Mouse (Mus musculus) brain, adult 10 weeks (tissue): ENCODE data around the gene Gng10. TPM values are rescaled to one million over a fixed set of nuclear protein-coding genes. Genes with fewer than 3 reads are reported as not detected.

Source experiments
- polyA plus RNA-seq: library from polyadenylated mRNA; stranded (reverse); fragments of 350-450 nt; fragmentation: Illumina TruSeq; extraction: RNeasy Lipid Tissue Mini Kit (QIAGEN cat#74804); gene quantifications from one replicate; pipeline ENCODE4 v1.2.3, GENCODE M21; 2015; ENCODE audit warnings: low read depth, low replicate concordance

Gng10 gene
- 90.5 TPM for polyA plus RNA-seq

DNA sequence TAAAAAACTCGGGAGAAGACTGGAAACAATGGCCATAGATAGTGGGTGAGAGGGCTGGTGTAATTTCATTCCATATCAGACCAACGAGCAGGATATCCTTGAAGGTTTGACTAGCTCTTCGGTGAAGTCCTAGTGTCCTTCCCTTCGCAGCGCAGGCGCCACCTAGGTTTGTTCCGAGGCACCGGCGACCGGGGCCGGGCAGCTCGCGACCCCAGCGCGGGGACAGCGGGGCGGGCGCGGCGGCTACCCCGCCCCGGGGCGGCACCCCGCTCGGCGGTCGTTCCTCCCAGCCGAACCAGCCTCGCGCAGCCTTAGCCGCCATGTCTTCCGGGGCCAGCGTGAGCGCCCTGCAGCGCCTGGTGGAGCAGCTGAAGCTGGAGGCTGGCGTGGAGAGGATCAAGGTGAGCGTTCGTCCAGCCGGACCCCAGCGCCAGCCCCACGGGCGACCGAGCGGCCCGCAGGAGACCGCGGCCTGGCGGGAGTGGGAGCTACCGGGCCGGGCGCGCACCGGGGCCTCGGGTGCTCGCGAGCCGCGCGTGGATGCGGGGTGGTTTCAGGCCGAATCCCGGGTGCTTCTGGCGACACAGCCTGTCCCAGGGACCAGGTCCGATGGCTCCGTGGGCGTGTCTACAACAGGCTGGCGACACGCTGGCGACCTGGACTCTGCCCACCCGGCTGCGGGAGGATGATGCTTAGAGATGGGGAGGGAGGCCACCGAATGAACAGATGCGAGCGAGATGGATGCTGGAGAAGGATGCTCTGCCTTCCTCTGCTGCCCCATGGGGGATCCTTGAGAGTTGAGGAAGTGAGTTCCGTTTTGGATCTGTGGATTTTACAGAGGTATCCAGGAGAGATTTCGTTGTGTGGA, at the start of gene Gng10:
TSS of gene Gng10 (plus strand) at position 171 of the 868 bp plus-strand sequence.

DNA sequence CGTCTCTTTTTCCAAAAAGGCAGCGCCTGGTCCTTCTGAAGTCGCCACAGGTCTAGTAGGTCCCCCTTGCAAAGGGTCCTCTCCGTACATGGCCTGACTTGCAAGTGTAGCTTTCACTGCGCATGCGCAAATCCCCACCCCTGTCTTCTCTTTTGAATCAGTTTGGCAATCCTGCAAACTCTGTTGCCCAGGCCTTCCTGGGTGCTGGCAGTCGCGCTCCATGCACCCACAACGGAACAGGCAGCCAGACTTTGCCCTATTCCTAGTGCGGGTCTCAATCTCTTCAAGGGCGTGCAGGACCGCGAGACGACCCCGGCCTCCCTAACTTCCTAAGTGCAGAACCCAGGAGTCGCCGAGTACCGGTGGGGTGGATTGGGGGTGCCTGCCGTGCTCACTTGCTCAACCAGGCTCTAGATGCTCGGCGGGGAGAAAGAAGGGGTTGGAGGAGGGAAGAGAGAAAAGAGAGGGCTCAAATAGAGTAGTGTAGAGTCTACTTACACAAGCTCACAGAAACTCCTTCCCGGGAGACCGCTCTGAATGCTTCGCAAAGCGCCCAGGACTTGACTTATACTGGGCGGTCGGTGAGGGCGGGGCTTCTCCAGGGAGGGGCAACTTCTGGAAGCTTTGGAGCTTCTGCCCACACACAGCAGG, 48.2 kb upstream of the Gng10 start, which contains the start of gene Ptgr1:
TSS of gene Ptgr1 (minus strand) at position 580 of the 651 bp plus-strand sequence.

DNA sequence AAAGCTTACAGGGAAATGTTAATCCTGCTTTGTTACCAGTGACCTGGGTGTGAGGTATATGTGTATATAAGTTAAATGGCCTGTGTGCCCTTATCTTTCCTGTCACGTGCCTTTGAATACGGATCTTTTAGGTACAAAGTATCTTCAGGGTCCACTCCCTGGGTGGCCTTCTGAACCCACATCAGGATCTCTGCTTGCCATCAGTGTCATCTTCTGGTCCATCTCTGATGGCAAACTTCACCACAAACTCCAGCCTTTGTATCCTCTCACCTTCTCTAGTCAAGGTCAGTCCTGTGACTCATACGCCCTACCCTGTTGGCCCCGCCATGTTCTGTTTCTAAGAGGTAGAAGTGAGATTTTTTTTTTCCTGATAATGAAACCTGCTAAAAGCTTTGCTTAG, 40.1 kb upstream of the Gng10 start, which contains the start of gene Dnajc25:
TSS of gene Dnajc25 (plus strand) at position 301 of the 400 bp plus-strand sequence.

DNA sequence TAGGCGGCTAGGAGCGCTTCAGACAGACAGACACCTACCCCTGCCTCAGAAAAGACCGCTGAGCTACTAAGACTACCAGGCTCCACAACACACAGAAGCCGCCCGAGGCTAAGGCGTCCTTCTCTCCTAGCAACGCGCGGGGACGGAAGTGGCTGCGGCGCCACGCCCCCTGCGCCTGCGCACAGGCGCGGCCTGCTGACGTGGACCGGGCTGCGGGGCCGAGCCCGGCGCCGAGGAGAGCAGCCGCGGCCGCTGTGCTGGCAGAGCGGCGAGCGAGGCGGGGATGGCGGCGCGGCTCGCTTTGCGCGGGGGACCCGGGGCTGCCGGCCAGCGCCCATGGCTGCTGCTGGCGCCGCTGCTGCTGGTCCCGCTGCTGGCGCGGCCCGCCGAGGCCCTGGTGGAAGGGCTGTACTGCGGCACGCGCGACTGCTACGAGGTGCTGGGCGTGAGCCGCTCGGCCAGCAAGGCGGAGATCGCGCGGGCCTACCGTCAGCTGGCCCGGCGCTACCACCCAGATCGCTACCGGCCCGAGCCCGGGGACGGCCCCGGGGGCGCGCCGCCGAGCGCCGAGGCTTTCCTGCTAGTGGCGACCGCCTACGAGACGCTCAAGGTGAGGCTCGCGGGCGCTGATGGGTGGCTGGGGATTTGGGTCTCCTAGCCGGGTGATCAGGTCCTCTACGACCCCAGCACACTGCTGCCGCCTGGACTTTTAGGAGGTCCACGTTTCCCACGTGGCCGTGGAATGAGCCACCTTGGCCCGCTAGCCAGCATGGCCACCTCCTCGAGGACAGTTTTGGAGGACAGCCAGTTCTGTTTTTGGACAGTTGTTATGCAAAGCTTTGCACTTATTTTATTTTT, 31.7 kb upstream of the Gng10 start, which contains the start of gene Gm20503:
TSS of gene Gm20503 (plus strand) at position 263 of the 858 bp plus-strand sequence.

Other genes with a start within 250 kb of the Gng10 start
- not detected for gene Olfr267, start 247.4 kb upstream of the Gng10 start, polyA plus RNA-seq
- gene Ecpas, start 122.3 kb upstream of the Gng10 start, polyA plus RNA-seq = 61.9 TPM
- gene Zkscan16, start 91.5 kb upstream of the Gng10 start, polyA plus RNA-seq = 24.0 TPM
- gene Ptgr1, start 48.0 kb upstream of the Gng10 start, polyA plus RNA-seq = 1.1 TPM
- gene Dnajc25, start 40.0 kb upstream of the Gng10 start, polyA plus RNA-seq = 3.7 TPM
- not detected for gene Gm20503, start 31.9 kb upstream of the Gng10 start, polyA plus RNA-seq
- not detected for gene AI481877, start 103.9 kb downstream of the Gng10 start, polyA plus RNA-seq
- 46.5 TPM for gene Ugcg, start 154.2 kb downstream of the Gng10 start, polyA plus RNA-seq